Mouse (Mus musculus): ENCODE data around the gene Dmd. TPM values are rescaled to one million over a fixed set of nuclear protein-coding genes. Genes with fewer than 3 reads are reported as not detected.

Dmd gene
- total RNA-seq, 1 experiment: 34.2 TPM

DNA sequence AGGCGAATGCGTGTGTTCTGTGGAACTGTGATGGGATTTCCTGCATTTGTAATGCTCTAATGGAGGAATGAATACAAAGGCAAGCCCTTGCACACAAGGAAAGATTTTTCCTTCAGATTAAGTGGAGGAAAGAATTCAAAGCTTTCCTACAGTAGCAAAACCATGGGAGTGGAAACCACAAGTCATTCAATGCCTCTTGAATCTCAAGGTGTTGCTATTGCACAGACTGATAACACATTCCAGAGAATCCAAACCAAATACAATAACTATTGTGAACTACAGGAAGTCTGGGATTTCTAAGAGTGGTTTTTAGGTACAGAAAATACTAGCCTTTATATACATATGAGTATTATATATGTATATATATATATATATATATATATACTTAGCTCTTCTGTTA lies 2258.3 kb downstream of the Dmd start:
- no peak overlapping the region for H3K27ac ChIP-seq (ENCODE audit: insufficient read depth, low read depth, low read length, poor library complexity, severe bottlenecking)
- DNase-seq (ENCODE audit: low read depth, low spot score): no peak
- TF ChIP-seq HCFC1 (IDR thresholded peaks at IDR 0.05; ENCODE audit: borderline replicate concordance, insufficient read depth, low read length): no peak
- no peak for TF ChIP-seq CHD2 (IDR thresholded peaks at IDR 0.05; ENCODE audit: low read depth, low read length)
- no peak for TF ChIP-seq MAFK (IDR thresholded peaks at IDR 0.05; ENCODE audit: insufficient read depth, low read depth, low read length)
- no peak for TF ChIP-seq ZC3H11A (IDR thresholded peaks at IDR 0.05; ENCODE audit: borderline replicate concordance, low read depth, low read length)
- no peak for TF ChIP-seq ZNF384 (IDR thresholded peaks at IDR 0.05; ENCODE audit: low read depth, low read length)

DNA sequence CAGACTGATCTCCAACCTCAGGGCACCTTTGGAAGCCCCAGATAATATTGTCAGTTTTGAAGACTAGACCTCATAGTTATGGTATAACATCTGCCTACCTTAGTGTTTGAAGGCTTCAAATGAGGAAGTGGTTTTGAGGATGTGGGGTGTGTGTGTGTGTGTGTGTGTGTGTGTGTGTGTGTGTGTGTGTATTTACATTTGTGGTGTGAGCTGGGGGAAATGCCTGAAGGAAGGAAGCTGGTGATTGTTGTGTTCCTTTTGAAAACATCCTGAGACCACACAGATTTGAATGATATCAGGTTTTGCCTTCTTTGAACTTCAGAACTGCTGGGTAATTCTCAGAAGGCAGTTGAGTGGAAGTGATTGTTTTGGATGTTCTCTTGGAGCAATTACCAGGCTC lies 2278.2 kb downstream of the Dmd start:
- Histone ChIP-seq H3K4me3 (ENCODE audit: insufficient read depth in 1 of 2, low read depth in 1 of 2, low read length in 2 of 2, poor library complexity in 1 of 2, severe bottlenecking in 1 of 2) (no peak overlapping the region), H3K36me3 (ENCODE audit: control insufficient read depth, insufficient read depth, low read length, poor library complexity, severe bottlenecking) (no peaks in the 10 kb centered on the region), H3K4me1 (ENCODE audit: control insufficient read depth in 2 of 2, insufficient read depth in 2 of 2, low read length in 2 of 2, poor library complexity in 1 of 2) (no peaks in the 10 kb centered on the region), H3K9me3 (ENCODE audit: control insufficient read depth, insufficient read depth, low read depth, low read length) (no peaks in the 10 kb centered on the region), H3K27ac (ENCODE audit: insufficient read depth, low read depth, low read length, poor library complexity, severe bottlenecking) (no peak overlapping the region), H3K9ac (ENCODE audit: insufficient read depth, low read depth, low read length, poor library complexity, severe bottlenecking) (no peak overlapping the region)
- TF ChIP-seq MAFK (IDR thresholded peaks at IDR 0.05; ENCODE audit: insufficient read depth, low read depth, low read length) (no peak), HCFC1 (IDR thresholded peaks at IDR 0.05; ENCODE audit: borderline replicate concordance, insufficient read depth, low read length) (no peak), ZC3H11A (IDR thresholded peaks at IDR 0.05; ENCODE audit: borderline replicate concordance, low read depth, low read length) (no peak), CHD2 (IDR thresholded peaks at IDR 0.05; ENCODE audit: low read depth, low read length) (no peak), ZNF384 (IDR thresholded peaks at IDR 0.05; ENCODE audit: low read depth, low read length) (no peak)
- DNase-seq (ENCODE audit: low read depth, low spot score): no peak
- in situ Hi-C loops (cut with MboI; ENCODE audit: low sequenced_read_pairs in 2 of 2, unreplicated experiment in 2 of 2): no loop called here

More for the DNA sequence above, 2258.3 kb downstream of the Dmd start:
- H3K9ac ChIP-seq (ENCODE audit: insufficient read depth, low read depth, low read length, poor library complexity, severe bottlenecking): no peak overlapping the region
- H3K36me3 ChIP-seq (ENCODE audit: control insufficient read depth, insufficient read depth, low read length, poor library complexity, severe bottlenecking): no peaks in the 10 kb centered on the region
- no peak overlapping the region for H3K4me3 ChIP-seq (ENCODE audit: insufficient read depth in 1 of 2, low read depth in 1 of 2, low read length in 2 of 2, poor library complexity in 1 of 2, severe bottlenecking in 1 of 2)
- in situ Hi-C loops (cut with MboI; ENCODE audit: low sequenced_read_pairs in 2 of 2, unreplicated experiment in 2 of 2): no loop called here
- no peaks in the 10 kb centered on the region for H3K4me1 ChIP-seq (ENCODE audit: control insufficient read depth in 2 of 2, insufficient read depth in 2 of 2, low read length in 2 of 2, poor library complexity in 1 of 2)
- H3K9me3 ChIP-seq (ENCODE audit: control insufficient read depth, insufficient read depth, low read depth, low read length): no peaks in the 10 kb centered on the region

- Histone ChIP-seq H3K9ac (ENCODE audit: insufficient read depth, low read depth, low read length, poor library complexity, severe bottlenecking) (no peak within 1 kb of the TSS), H3K27ac (ENCODE audit: insufficient read depth, low read depth, low read length, poor library complexity, severe bottlenecking) (no peak within 1 kb of the TSS), H3K36me3 (ENCODE audit: control insufficient read depth, insufficient read depth, low read length, poor library complexity, severe bottlenecking) (no peaks in the 10 kb centered on the region), H3K9me3 (ENCODE audit: control insufficient read depth, insufficient read depth, low read depth, low read length) (no peaks in the 10 kb centered on the region), H3K4me1 (ENCODE audit: control insufficient read depth in 2 of 2, insufficient read depth in 2 of 2, low read length in 2 of 2, poor library complexity in 1 of 2) (no peaks in the 10 kb centered on the region), H3K4me3 (ENCODE audit: insufficient read depth in 1 of 2, low read depth in 1 of 2, low read length in 2 of 2, poor library complexity in 1 of 2, severe bottlenecking in 1 of 2) (no peak within 1 kb of the TSS)
- DNase-seq (ENCODE audit: low read depth, low spot score): no peak
- TF ChIP-seq ZNF384 (IDR thresholded peaks at IDR 0.05; ENCODE audit: low read depth, low read length) (no peak), ZC3H11A (IDR thresholded peaks at IDR 0.05; ENCODE audit: borderline replicate concordance, low read depth, low read length) (no peak), HCFC1 (IDR thresholded peaks at IDR 0.05; ENCODE audit: borderline replicate concordance, insufficient read depth, low read length) (no peak), CHD2 (IDR thresholded peaks at IDR 0.05; ENCODE audit: low read depth, low read length) (no peak), MAFK (IDR thresholded peaks at IDR 0.05; ENCODE audit: insufficient read depth, low read depth, low read length) (no peak)
- in situ Hi-C loops (cut with MboI; ENCODE audit: low sequenced_read_pairs in 2 of 2, unreplicated experiment in 2 of 2): no loop called here
Observed at GRCm38 (mm10) chrX:85249379-85249778, 2300.7 kb downstream of the Dmd start, which contains the start of gene Fthl17a. Gene Fthl17a, plus strand, starts transcription at chrX:85249679.
